Mouse (Mus musculus) right cerebral cortex, postnatal 14 days (tissue): ENCODE measurements at regions not wholly inside any gene's neighbourhood (a gene's known extent, or its start where the extent isn't known, plus 50 kb on each side); places are given as distances from the start of the nearest gene placed in this dataset.

Experiments used
- DNase-seq: peaks from one replicate; pipeline ENCODE4 v3.0.0; 2022

- no peak for DNase-seq
These were observed 342.1 kb upstream of the Id2 start for GRCm38 (mm10) chr12:25439029-25439551.

DNA sequence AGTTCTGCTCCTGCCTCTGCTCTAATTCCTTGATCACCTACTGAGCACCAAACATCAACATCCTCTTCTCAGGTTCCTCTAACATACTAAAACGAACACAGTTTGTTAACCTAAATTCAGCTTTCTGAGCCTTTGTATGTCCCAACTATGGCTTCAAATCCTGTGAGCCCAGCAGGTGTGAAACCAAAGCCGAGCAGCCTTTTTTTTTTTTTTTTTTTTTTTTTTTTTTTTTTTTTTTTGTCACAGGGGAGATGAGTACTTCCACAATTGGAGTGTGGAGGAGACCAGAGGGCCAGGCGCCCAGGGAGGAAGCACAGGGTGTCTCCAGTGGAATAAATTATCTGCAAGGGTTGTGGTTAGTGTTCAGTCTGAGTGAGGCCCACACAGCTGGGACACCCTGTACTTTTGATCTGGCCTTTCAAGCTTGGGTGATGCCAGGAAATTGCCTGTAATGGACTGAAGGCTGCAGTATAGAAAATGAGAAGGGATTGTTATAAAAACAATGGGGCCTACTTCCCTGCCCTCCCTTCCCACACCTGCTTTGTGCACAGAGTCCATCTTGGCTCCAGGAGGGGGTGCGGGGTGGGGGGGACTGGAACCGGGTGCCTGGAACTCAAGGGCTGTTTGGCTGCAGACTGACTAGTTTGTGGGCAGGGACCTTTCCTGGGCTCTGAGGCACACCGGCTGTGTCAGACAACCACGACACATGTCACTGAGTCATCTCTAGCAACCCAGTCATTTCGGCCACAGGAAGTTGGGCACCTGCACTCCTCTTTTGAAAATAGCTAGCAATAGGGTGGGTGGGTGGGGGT is 341.5 kb upstream of the Id2 start:
- DNase-seq = no peak

DNA sequence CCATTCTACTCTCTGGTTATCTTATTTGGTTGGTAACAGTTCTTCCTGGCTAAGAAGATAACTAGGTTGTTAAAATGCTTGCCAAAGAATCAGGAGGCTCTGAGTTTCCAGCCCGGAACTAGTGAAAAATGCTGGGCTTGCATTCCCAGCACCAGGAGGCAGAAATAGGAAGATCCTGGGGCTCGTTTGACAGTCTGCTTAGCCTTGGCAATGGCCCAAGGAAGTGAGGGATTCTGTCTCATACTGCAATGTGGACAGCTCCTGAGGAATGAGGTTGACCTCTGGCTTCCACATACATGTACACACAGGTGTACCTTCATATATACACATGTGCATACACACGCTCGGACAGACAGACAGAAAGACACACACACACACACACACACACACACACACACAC is 340.6 kb upstream of the Id2 start:
- DNase-seq = no peak

DNA sequence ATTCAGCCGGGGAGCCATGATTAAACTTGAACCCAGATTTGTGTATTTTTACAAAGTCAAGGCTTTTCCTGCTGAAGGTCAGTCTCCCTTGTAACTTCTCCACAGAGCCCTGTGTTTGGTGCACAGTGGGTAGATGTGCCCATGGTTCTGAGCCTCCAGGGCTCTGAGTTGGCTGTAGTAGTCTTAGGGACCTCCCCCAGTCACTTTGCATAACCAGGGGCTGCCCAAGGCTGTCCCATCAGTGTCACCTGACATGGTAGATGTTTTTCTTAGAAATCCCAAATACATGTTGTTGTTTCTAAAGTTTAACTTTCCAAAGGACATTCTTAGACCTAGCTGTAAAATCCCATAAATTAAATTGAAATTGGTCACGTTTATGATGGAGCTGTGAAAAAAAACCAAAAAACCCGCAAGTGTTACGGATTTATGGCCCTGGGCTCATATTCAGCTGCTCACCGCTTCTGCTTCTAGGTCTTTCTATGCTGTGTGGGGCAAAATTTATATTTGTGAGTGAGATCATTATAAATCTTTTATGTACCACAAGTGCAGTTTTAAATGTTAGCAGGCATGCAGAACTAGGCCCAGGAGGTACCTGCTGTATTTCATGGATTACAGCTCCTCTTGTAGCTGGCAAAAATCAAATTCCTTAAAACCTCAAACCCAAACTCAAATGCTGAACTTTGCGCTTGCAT is 339.4 kb upstream of the Id2 start:
- no peak for DNase-seq

- DNase-seq = no peak
These were observed 335.9 kb upstream of the Id2 start for GRCm38 (mm10) chr12:25432796-25433195.

DNA sequence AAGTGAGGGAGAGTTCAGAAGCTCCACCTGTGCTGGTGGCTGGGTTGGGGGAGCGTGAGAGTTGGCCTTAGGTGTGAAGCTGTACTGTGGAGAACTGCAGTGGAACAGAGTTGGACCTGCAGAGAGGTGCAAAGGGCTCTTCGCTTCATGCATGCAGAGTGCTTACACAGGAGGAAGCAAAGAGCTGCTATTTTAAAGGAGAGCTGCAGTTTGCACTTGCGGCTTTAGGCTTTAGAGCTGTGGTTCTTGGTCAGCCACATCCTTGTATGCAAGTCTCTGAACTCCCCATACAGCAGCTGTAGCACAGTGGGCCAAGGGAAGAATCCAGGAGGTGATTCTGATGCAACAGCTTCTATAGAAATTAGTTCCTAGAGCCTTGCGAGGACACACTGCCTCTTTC is 334.0 kb upstream of the Id2 start:
- DNase-seq = no peak

GRCm38 (mm10) chr12:25427911-25428642 is 331.1 kb upstream of the Id2 start:
- DNase-seq = no peak

- no peak for DNase-seq
These were observed 320.4 kb upstream of the Id2 start for GRCm38 (mm10) chr12:25417336-25417735.

DNA sequence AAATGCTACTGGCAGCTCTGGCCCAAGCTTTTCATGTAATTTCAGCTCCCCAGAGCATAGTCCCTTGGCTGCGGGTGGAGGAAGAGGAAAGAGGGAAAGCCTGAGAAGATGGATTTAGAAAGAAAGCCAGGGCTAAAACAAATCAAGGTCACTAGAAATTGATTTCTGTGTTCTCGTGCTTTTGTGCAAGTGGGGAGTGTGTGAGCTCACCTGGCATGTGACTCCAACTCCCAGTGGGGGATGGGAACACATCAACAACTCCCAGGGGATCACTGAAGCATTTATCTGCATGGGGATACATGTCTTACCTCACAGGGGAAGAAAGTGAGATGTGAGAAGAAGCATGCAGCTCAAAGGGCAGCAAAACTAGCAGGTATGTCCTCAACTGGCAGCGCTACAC is 319.6 kb upstream of the Id2 start:
- DNase-seq = no peak

DNA sequence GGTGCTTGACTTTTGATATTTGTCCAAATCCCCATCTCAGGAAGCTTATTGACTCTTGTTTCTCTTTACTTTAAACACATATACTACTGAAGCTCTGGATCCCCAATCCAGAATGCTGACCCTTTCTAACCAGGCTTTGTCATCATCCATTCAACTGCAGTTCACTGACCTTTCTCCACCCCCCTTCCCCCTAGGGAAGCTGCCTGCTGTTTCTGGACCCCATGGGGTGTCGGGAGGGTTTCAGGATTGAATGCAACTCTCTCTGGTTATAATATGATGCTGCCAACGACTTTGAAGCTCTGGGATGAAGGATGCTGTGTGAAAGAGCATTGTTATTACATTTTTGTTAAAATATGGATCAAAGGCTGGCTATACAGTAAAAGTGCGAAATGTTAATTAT is 318.7 kb upstream of the Id2 start:
- no peak for DNase-seq

GRCm38 (mm10) chr12:25415232-25415631 is 318.3 kb upstream of the Id2 start:
- DNase-seq = no peak

- DNase-seq = no peak
These were observed 310.4 kb upstream of the Id2 start for GRCm38 (mm10) chr12:25407301-25407700.

GRCm38 (mm10) chr12:25400326-25400725 is 303.4 kb upstream of the Id2 start:
- no peak for DNase-seq

GRCm38 (mm10) chr12:25398726-25399125 is 301.8 kb upstream of the Id2 start:
- no peak for DNase-seq

DNA sequence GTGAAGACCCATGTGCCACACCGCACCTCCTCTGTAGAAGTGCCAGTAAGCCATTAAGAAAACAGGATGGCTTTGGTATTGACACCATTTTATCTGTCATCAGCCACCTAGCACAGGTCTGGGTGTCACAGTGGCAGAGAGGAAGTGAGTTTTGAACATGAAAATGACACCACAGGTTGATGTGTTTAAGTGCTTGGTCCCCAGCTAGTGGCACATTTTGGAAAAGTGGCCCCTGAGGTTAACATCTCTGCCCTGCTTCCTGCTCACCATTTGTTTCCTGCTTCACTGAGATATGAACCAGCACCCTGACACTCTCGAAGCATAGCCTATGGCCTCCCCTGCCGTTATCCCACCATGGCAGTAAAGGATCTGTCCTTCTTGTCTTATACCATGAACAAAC is 297.4 kb upstream of the Id2 start:
- DNase-seq = no peak

GRCm38 (mm10) chr12:25393501-25393900 is 296.6 kb upstream of the Id2 start:
- no peak for DNase-seq

- DNase-seq = no peak
These were observed 292.3 kb upstream of the Id2 start for GRCm38 (mm10) chr12:25389202-25389601.

DNA sequence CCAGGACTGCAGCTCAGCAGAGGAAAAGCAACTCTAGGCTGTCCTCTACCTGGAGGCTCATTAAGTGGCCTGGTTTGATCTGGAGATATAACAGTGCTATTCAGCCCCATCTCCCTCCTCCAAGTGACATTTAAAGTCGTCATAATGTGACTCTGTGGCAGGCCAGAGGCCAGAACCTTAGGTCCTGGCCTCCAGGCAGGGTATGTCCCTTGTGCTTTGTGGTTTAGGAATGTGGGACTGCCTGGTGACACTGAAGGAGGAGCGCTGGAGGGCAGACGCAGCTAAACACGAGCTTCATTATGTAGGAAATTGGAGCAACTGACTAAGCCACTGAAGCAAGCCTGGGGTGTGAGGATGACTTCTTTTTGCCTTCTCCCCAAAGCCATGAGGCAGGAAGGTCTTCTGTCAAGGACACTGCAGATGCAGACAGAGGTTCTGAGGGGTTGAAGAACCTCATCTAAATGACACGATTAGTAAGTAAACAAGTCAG is 290.9 kb upstream of the Id2 start:
- DNase-seq = no peak

- DNase-seq = no peak
These were observed 286.0 kb upstream of the Id2 start for GRCm38 (mm10) chr12:25382961-25383360.

- no peak for DNase-seq
These were observed 285.5 kb upstream of the Id2 start for GRCm38 (mm10) chr12:25382475-25382874.

DNA sequence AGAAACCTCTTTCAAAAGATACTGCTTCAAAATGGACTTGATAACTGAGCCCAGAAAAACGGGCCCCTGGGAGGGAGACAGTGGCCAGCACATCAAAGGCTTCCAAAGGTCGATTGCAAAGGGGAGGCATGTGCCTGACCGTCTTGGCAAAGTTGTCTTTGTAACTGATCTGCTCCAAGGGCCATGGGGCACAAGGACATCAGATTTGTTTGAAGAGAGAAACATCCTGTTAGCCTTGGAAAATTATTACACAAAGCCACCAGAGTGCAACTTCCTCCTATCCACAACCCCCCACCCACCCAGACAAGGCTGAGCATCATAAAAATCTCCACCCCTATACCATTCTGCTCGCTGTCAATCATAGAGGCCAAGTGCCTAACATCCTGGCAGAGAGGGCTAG is 284.7 kb upstream of the Id2 start:
- DNase-seq = no peak

- no peak for DNase-seq
These were observed 283.1 kb upstream of the Id2 start for GRCm38 (mm10) chr12:25379996-25380395.

GRCm38 (mm10) chr12:25379016-25379415 is 282.1 kb upstream of the Id2 start:
- no peak for DNase-seq
